Mouse (Mus musculus) olfactory bulb, adult 2 months (tissue): ENCODE measurements around the gene Ppa1.

ENCODE experiments used
- CTCF ChIP-seq: fragments of 200-500 bp; IDR thresholded peaks from 2 replicates; pipeline ENCODE4 v1.5.1; 2012; ENCODE audit warnings: low read depth, mild to moderate bottlenecking, low read length, moderate library complexity; ENCODE audit not compliant: insufficient read depth
- POLR2A ChIP-seq: fragments of 200-500 bp; IDR thresholded peaks from 2 replicates; pipeline ENCODE4 v1.6.1; 2012; ENCODE audit warnings: mild to moderate bottlenecking, low read depth, low read length, moderate library complexity; ENCODE audit not compliant: insufficient read depth

- TF ChIP-seq CTCF = no peak
- no peak for TF ChIP-seq POLR2A
Measured at GRCm38 (mm10) chr10:61662391-61662988, 14.1 kb downstream of the Ppa1 start.
